Mouse (Mus musculus): ENCODE measurements around the gene Dlgap1. TPM values are rescaled to one million over a fixed set of nuclear protein-coding genes. Genes with fewer than 3 reads are reported as not detected.

The Dlgap1 gene
- polyA plus RNA-seq, 1 experiment from 2014 or later: 0.22 TPM

GRCm38 (mm10) chr17:70462771-70463491 lies 494.1 kb downstream of the Dlgap1 start:
- DNase-seq (no peak), ATAC-seq (no peak)
- Histone ChIP-seq H3K4me3 (ENCODE audit: low read depth, low read length) (no peak overlapping the region), H3K9ac (replicated peaks) (no peak overlapping the region), H3K4me2 (ENCODE audit: low read depth, low read length) (no peak overlapping the region), H3K27me3 (ENCODE audit: insufficient read depth, low read length) (no peaks in the 10 kb centered on the region), H3K36me3 (replicated peaks; ENCODE audit: insufficient read depth, low read length) (no peaks in the 10 kb centered on the region), H3K9me3 (ENCODE audit: low read length) (no peaks in the 10 kb centered on the region), H3K27ac (ENCODE audit: low read depth) (no peak overlapping the region), H3K4me1 (ENCODE audit: insufficient read depth) (no peaks in the 10 kb centered on the region)
- TF ChIP-seq CTCF (IDR thresholded peaks at IDR 0.05; ENCODE audit: low read depth) (no peak), EP300 (IDR thresholded peaks at IDR 0.05; ENCODE audit: low read depth) (no peak)
- WGBS (ENCODE audit: insufficient replicate concordance): 57% methylated on average over 8 of the region's 8 CpGs

GRCm38 (mm10) chr17:70466413-70466812 lies 497.5 kb downstream of the Dlgap1 start:
- ATAC-seq (no peak), DNase-seq (no peak)
- WGBS (ENCODE audit: insufficient replicate concordance): 49% methylated on average over 4 of the region's 4 CpGs
- Histone ChIP-seq H3K4me3 (ENCODE audit: low read depth, low read length) (no peak overlapping the region), H3K4me2 (ENCODE audit: low read depth, low read length) (no peak overlapping the region), H3K36me3 (replicated peaks; ENCODE audit: insufficient read depth, low read length) (no peaks in the 10 kb centered on the region), H3K27me3 (ENCODE audit: insufficient read depth, low read length) (no peaks in the 10 kb centered on the region), H3K27ac (ENCODE audit: low read depth) (no peak overlapping the region), H3K9ac (replicated peaks) (no peak overlapping the region), H3K4me1 (ENCODE audit: insufficient read depth) (no peaks in the 10 kb centered on the region), H3K9me3 (ENCODE audit: low read length) (no peaks in the 10 kb centered on the region)
- TF ChIP-seq CTCF (IDR thresholded peaks at IDR 0.05; ENCODE audit: low read depth): no peak
- TF ChIP-seq EP300 (IDR thresholded peaks at IDR 0.05; ENCODE audit: low read depth): no peak

- no peaks in the 10 kb centered on the region for H3K4me1 ChIP-seq (ENCODE audit: insufficient read depth)
- no peaks in the 10 kb centered on the region for H3K36me3 ChIP-seq (replicated peaks; ENCODE audit: insufficient read depth, low read length)
- no peak overlapping the region for H3K4me3 ChIP-seq (ENCODE audit: low read depth, low read length)
- WGBS (ENCODE audit: insufficient replicate concordance): 56% methylated on average over 7 of the region's 7 CpGs
- ATAC-seq (no peak), DNase-seq (no peak)
- H3K9me3 ChIP-seq (ENCODE audit: low read length): no peaks in the 10 kb centered on the region
- no peak overlapping the region for H3K9ac ChIP-seq (replicated peaks)
- TF ChIP-seq EP300 (IDR thresholded peaks at IDR 0.05; ENCODE audit: low read depth) (no peak), CTCF (IDR thresholded peaks at IDR 0.05; ENCODE audit: low read depth) (no peak)
- no peak overlapping the region for H3K27ac ChIP-seq (ENCODE audit: low read depth)
- no peaks in the 10 kb centered on the region for H3K27me3 ChIP-seq (ENCODE audit: insufficient read depth, low read length)
- no peak overlapping the region for H3K4me2 ChIP-seq (ENCODE audit: low read depth, low read length)
Observed at GRCm38 (mm10) chr17:70470970-70471371, 502.1 kb downstream of the Dlgap1 start.

GRCm38 (mm10) chr17:70472162-70472561 lies 503.3 kb downstream of the Dlgap1 start:
- TF ChIP-seq CTCF (IDR thresholded peaks at IDR 0.05; ENCODE audit: low read depth): no peak
- TF ChIP-seq EP300 (IDR thresholded peaks at IDR 0.05; ENCODE audit: low read depth): no peak
- Histone ChIP-seq H3K27me3 (ENCODE audit: insufficient read depth, low read length) (no peaks in the 10 kb centered on the region), H3K27ac (ENCODE audit: low read depth) (no peak overlapping the region), H3K4me1 (ENCODE audit: insufficient read depth) (no peaks in the 10 kb centered on the region), H3K4me3 (ENCODE audit: low read depth, low read length) (no peak overlapping the region), H3K4me2 (ENCODE audit: low read depth, low read length) (no peak overlapping the region), H3K9ac (replicated peaks) (no peak overlapping the region), H3K36me3 (replicated peaks; ENCODE audit: insufficient read depth, low read length) (no peaks in the 10 kb centered on the region), H3K9me3 (ENCODE audit: low read length) (no peaks in the 10 kb centered on the region)
- 79% methylated on average over 7 of the region's 7 CpGs for WGBS (ENCODE audit: insufficient replicate concordance)
- DNase-seq: no peak
- ATAC-seq: no peak

- no peak overlapping the region for H3K27ac ChIP-seq (ENCODE audit: low read depth)
- ATAC-seq (no peak), DNase-seq (no peak)
- H3K9ac ChIP-seq (replicated peaks): no peak overlapping the region
- no peaks in the 10 kb centered on the region for H3K36me3 ChIP-seq (replicated peaks; ENCODE audit: insufficient read depth, low read length)
- no peak overlapping the region for H3K4me2 ChIP-seq (ENCODE audit: low read depth, low read length)
- WGBS (ENCODE audit: insufficient replicate concordance): 71% methylated on average over 4 of the region's 4 CpGs
- H3K27me3 ChIP-seq (ENCODE audit: insufficient read depth, low read length): no peaks in the 10 kb centered on the region
- H3K4me1 ChIP-seq (ENCODE audit: insufficient read depth): no peaks in the 10 kb centered on the region
- H3K9me3 ChIP-seq (ENCODE audit: low read length): no peaks in the 10 kb centered on the region
- TF ChIP-seq CTCF (IDR thresholded peaks at IDR 0.05; ENCODE audit: low read depth) (no peak), EP300 (IDR thresholded peaks at IDR 0.05; ENCODE audit: low read depth) (no peak)
- no peak overlapping the region for H3K4me3 ChIP-seq (ENCODE audit: low read depth, low read length)
Observed at GRCm38 (mm10) chr17:70473871-70474270, 505.0 kb downstream of the Dlgap1 start.

GRCm38 (mm10) chr17:70483716-70484115 lies 514.8 kb downstream of the Dlgap1 start:
- ATAC-seq: no peak
- no peak for DNase-seq
- Histone ChIP-seq H3K27me3 (ENCODE audit: insufficient read depth, low read length) (no peaks in the 10 kb centered on the region), H3K36me3 (replicated peaks; ENCODE audit: insufficient read depth, low read length) (no peaks in the 10 kb centered on the region), H3K9me3 (ENCODE audit: low read length) (no peaks in the 10 kb centered on the region), H3K4me3 (ENCODE audit: low read depth, low read length) (no peak overlapping the region), H3K9ac (replicated peaks) (no peak overlapping the region), H3K4me2 (ENCODE audit: low read depth, low read length) (no peak overlapping the region), H3K4me1 (ENCODE audit: insufficient read depth) (no peaks in the 10 kb centered on the region), H3K27ac (ENCODE audit: low read depth) (no peak overlapping the region)
- WGBS (ENCODE audit: insufficient replicate concordance): 73% methylated on average over 4 of the region's 4 CpGs
- TF ChIP-seq CTCF (IDR thresholded peaks at IDR 0.05; ENCODE audit: low read depth) (no peak), EP300 (IDR thresholded peaks at IDR 0.05; ENCODE audit: low read depth) (no peak)
